Mouse (Mus musculus): ENCODE measurements around the gene St8sia4. TPM values are rescaled to one million over a fixed set of nuclear protein-coding genes. Genes with fewer than 3 reads are reported as not detected.
"Not testable (repeated sequence)": the region's sequence is repeated elsewhere in the genome, so short reads cannot be mapped to it uniquely, and the experiment has no call there.

Gene St8sia4
- polyA plus RNA-seq, 1 experiment from 2014 or later: 4.2 TPM

DNA sequence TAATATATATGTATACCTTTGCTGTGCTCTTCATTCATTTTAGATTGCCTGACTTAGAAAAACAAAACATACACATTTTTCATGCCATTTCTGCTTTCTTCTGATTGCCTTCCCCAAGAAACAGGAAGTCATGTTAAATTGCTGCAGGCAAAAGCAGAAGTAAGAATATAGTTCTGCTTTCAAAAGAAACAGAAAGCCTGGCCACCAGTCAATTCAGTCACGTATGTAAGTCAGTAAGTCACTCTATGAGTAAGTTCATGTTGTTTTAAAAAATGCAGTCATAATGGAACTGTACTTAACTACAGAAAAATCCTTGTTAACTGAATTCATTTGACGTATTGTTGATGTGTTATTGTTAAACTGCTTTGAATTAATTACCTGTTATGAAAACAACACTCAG, 77.3 kb downstream of the St8sia4 start:
- no peak overlapping the region for H3K27ac ChIP-seq
- no peak overlapping the region for H3K4me3 ChIP-seq
- ATAC-seq (ENCODE audit: insufficient number of reproducible peaks, low FRiP score, low TSS enrichment, low read depth): no peak
- 58% methylated on average over 2 of the region's 2 CpGs for WGBS
- no peaks in the 10 kb centered on the region for H3K4me1 ChIP-seq
- H3K36me3 ChIP-seq: no peaks in the 10 kb centered on the region
- no peak overlapping the region for H3K4me2 ChIP-seq
- H3K9me3 ChIP-seq: no peaks in the 10 kb centered on the region
- H3K27me3 ChIP-seq: no peaks in the 10 kb centered on the region
- no peak overlapping the region for H3K9ac ChIP-seq

DNA sequence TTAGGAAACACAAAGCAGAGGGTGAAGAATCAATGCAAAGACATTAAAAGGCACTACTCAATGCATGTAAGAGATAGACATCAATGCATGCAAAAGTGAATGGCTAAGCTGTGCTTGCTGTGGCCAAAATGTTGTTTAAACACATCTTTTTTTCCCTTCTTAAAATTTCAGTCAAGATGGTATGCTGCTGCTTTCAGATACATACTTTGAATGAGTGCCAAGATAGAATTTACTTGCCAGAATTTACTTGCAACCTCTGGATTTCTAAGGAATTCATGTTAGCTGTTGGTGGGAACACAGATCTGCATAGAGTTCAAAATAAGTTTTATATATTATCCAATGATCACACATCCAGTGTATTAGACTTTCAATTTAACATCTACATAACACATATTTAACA, 77.9 kb downstream of the St8sia4 start:
- Histone ChIP-seq H3K4me3 (no peak overlapping the region), H3K4me2 (no peak overlapping the region), H3K27me3 (no peaks in the 10 kb centered on the region), H3K27ac (no peak overlapping the region), H3K9me3 (no peaks in the 10 kb centered on the region), H3K9ac (no peak overlapping the region), H3K36me3 (no peaks in the 10 kb centered on the region), H3K4me1 (no peaks in the 10 kb centered on the region)
- no peak for ATAC-seq (ENCODE audit: insufficient number of reproducible peaks, low FRiP score, low TSS enrichment, low read depth)

DNA sequence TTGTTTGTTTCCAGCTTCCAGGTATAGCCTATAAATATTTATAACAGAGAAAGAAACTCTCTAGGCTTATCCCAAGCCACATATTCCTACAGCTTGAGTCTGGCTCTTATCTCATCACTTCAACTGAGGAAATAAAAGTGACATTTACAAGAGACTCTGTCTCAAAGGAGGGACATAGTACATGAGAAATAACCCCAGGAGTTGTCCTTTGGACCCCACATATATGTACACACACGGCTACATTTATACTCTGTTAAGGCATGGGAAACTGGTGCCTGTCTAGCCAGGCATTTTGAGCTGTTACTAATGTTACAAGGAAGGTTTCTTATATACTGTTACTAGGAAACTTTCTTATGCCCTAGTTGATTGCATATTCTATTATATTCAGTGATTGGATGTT, 84.1 kb downstream of the St8sia4 start:
- Histone ChIP-seq H3K36me3 (no peaks in the 10 kb centered on the region), H3K4me1 (no peaks in the 10 kb centered on the region), H3K9me3 (no peaks in the 10 kb centered on the region), H3K9ac (no peak overlapping the region), H3K27me3 (no peaks in the 10 kb centered on the region), H3K4me3 (no peak overlapping the region), H3K4me2 (no peak overlapping the region), H3K27ac (no peak overlapping the region)
- 54% methylated on average over 1 of the region's 1 CpGs for WGBS
- ATAC-seq (ENCODE audit: insufficient number of reproducible peaks, low FRiP score, low TSS enrichment, low read depth): no peak

DNA sequence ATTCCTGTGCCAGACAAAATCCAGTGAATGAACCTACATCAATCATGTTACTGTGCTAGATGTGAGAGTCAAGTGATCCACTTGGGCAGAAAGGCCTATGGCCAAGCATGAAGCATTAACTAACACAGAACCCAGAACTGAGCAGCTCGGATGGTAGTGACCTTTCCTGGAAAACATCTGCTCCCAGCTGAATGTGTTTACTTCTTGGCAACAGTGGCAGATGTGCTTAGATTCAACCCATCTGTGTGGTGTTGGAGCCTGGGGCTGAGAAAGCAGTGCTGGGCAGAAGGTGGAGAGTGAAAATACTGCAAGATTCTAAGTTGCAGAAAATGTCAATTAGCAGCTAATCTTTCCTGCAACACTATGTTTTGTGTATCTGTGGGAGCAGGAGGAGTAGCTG, 85.1 kb downstream of the St8sia4 start:
- ATAC-seq (ENCODE audit: insufficient number of reproducible peaks, low FRiP score, low TSS enrichment, low read depth): no peak

DNA sequence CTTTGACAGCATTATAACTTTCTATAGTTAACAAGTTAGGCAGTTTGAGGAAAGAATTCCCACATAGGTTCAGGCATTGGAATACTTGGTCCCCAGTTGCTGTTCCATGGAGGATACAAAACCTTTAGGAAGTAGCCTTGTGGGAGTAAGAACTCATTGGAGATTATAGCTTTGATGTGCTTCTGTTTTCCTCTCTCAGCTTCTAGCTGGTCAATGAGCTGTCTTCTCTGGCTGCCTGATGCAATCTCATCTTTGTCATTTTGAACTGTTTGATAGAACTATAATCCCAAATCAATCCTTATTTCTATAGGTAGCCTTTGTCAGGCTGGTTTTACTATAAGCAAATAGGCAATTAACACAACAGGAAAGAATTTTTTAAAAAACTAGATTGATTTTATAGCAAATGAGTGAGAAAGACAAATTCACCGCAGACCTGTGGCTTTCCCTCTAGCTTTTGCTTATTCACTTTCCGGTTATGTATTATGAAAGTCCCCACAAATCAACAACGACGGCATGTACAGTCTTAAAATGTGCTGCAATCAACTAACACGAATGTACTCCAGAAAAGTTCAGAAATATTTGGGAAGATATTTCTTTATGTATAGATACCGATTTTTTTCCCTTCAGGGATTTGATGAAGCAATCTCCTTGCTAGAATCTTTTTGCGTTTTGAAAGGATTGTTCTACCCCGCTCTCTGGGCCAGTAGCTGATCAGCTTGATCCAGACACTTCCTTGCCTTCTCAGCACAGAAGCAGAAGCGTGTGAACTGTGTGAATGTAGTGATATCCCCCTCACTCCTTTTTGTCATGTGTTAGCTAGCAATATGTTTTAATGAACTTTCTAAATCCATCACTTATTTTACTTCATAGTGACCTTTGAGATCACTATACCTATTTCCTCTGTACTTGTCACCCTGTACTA, 94.5 kb downstream of the St8sia4 start:
- Histone ChIP-seq H3K4me2 (no peak overlapping the region), H3K27me3 (no peaks in the 10 kb centered on the region), H3K9me3 (no peaks in the 10 kb centered on the region), H3K4me1 (no peaks in the 10 kb centered on the region), H3K36me3 (no peaks in the 10 kb centered on the region), H3K27ac (no peak overlapping the region), H3K9ac (no peak overlapping the region), H3K4me3 (no peak overlapping the region)
- ATAC-seq (ENCODE audit: insufficient number of reproducible peaks, low FRiP score, low TSS enrichment, low read depth): no peak
- 85% methylated on average over 9 of the region's 9 CpGs for WGBS

More for the DNA sequence above, 85.1 kb downstream of the St8sia4 start:
- no peaks in the 10 kb centered on the region for H3K27me3 ChIP-seq
- no peaks in the 10 kb centered on the region for H3K9me3 ChIP-seq
- H3K4me3 ChIP-seq: no peak overlapping the region
- H3K9ac ChIP-seq: no peak overlapping the region
- H3K4me1 ChIP-seq: no peaks in the 10 kb centered on the region
- H3K4me2 ChIP-seq: no peak overlapping the region
- H3K36me3 ChIP-seq: no peaks in the 10 kb centered on the region
- no peak overlapping the region for H3K27ac ChIP-seq
- WGBS: 14% methylated on average over 1 of the region's 1 CpGs

DNA sequence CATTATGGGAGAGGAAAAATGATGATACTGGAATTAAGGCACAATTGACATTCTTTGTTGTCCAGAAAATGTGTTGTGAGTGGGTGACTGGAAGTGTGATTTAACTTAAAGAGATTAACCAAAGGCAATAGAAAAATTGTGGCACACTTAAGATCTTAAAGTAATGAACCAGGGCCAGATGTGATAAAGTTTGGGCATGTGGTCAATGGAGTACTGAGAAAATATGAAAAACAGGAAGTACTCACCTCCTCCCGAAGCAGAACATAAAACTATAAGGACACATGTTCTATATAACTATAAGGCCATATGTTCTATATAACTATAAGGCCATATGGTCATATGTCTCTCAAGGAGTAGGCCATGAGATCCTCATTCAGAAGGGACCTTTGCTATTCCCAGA, 96.3 kb downstream of the St8sia4 start:
- 41% methylated on average over 1 of the region's 1 CpGs for WGBS
- no peak overlapping the region for H3K4me3 ChIP-seq
- no peak overlapping the region for H3K27ac ChIP-seq
- no peaks in the 10 kb centered on the region for H3K4me1 ChIP-seq
- H3K9me3 ChIP-seq: no peaks in the 10 kb centered on the region
- no peaks in the 10 kb centered on the region for H3K36me3 ChIP-seq
- H3K9ac ChIP-seq: no peak overlapping the region
- H3K4me2 ChIP-seq: no peak overlapping the region
- no peaks in the 10 kb centered on the region for H3K27me3 ChIP-seq
- no peak for ATAC-seq (ENCODE audit: insufficient number of reproducible peaks, low FRiP score, low TSS enrichment, low read depth)

DNA sequence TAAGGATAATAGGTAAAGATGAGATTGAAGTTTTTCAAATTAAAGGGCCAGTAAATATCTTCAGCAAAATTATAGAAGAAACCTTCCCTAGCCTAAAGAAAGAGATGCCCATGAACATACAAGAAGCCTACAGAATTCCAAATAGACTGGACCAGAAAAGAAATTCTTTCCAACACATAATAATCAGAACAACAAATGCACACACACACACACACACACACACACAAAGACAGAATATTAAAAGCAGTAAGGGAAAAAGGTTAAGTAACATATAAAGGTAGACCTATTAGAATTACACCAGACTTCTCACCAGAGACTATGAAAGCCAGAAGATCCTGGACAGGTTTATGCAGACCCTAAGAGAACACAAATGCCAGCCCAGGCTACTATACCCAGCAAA, 112.8 kb downstream of the St8sia4 start:
- not testable (repeated sequence) for H3K9ac ChIP-seq; H3K9me3 ChIP-seq; H3K4me3 ChIP-seq; H3K4me2 ChIP-seq; H3K27me3 ChIP-seq; H3K4me1 ChIP-seq; H3K27ac ChIP-seq; H3K36me3 ChIP-seq; ATAC-seq (ENCODE audit: insufficient number of reproducible peaks, low FRiP score, low TSS enrichment, low read depth)

DNA sequence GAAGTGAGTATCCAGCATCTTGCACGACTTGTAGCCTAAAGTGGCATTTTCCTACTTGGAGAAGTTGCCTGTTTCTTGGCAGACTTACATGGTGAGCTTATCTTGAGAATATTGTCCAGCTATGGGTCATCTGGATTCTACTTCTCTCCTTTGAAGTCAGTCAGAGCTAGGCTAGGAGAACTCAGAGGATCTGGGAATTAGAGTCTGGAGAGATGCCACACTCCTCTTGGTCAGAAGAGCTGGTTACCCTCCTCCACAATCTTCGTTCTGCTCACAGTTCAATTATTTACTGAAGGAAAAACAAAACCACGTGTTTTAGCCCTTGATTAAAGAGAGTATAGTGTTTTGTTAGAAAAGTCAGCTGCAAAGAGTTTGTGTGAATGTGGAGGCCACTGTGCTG, 125.9 kb downstream of the St8sia4 start:
- H3K4me2 ChIP-seq: no peak overlapping the region
- H3K9ac ChIP-seq: no peak overlapping the region
- ATAC-seq (ENCODE audit: insufficient number of reproducible peaks, low FRiP score, low TSS enrichment, low read depth): no peak
- no peaks in the 10 kb centered on the region for H3K36me3 ChIP-seq
- 46% methylated on average over 3 of the region's 3 CpGs for WGBS
- H3K4me1 ChIP-seq: no peaks in the 10 kb centered on the region
- no peaks in the 10 kb centered on the region for H3K9me3 ChIP-seq
- no peak overlapping the region for H3K4me3 ChIP-seq
- no peak overlapping the region for H3K27ac ChIP-seq
- H3K27me3 ChIP-seq: no peaks in the 10 kb centered on the region
